Mouse (Mus musculus) thymus, postnatal 4 days (tissue): ENCODE data around the gene Shank2.

ENCODE experiments used
- DNase-seq: peaks from one replicate; pipeline ENCODE4 v3.0.0; 2021

Shank2 gene

DNA sequence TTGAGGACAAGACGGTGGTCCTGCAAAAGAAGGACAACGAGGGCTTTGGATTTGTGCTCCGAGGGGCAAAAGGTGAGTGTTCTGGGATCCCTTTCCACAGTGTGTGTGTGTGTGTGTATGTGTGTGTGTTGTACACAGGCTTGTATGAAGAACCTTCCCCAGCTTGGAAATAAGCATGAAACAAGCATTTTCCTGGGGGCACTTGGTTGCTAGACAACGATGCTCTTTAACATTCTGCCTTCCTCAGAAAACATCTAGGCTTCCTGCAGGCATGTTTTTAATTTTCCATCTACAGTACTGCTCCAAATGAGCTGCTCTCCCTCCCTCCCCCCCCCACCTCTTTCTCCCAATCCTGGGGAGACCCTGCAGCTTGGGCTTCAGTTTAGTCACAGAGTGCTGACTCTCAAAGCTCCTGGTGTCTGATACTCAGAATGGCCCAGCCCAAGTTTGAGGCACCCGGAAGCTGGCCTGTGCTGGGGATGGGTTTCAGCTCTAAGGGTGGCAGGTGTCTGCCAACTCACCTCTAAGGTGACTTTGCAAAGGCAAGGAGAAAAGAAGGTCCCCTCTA lies 283.4 kb downstream of the Shank2 start:
- DNase-seq, result no peak

DNA sequence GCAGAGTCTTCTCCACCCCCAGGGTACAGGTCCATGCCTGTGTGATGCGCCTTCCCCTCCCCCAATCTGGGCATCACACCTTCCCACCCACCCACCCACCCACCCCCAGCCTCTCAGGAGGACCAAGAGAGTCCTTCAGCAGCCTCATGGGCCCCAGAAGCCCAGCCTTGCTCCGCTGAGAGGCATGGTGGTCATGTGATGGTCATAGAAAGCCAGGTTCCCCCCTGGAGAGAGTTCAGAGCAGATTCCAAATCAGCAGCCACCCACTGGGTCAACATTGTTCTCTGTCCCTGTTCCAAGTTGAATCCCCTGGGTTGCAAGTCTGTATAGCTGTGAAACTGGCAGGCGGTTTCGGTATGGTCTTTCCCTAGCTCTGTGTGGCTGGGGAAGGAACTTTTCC lies 284.2 kb downstream of the Shank2 start:
- no peak for DNase-seq

DNA sequence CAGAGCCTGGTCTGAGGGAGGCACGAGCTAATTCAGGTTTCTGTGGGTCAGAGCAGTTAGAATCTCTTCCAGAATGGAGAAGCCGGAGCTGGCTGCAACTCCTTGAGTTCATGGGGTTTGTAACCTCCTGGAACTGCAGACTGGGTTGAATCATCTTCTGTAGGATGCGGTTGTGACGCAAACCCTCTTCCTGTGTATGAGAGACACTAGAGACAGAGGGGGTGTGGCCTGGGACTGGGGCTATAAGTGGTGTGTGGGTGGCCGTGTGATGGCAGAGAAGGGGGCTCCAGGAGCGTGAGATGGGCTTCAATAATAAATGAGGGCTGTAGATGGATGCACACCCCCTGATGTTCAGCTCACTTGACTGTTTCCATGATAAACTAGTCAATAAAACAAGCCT lies 286.3 kb downstream of the Shank2 start:
- no peak for DNase-seq

DNA sequence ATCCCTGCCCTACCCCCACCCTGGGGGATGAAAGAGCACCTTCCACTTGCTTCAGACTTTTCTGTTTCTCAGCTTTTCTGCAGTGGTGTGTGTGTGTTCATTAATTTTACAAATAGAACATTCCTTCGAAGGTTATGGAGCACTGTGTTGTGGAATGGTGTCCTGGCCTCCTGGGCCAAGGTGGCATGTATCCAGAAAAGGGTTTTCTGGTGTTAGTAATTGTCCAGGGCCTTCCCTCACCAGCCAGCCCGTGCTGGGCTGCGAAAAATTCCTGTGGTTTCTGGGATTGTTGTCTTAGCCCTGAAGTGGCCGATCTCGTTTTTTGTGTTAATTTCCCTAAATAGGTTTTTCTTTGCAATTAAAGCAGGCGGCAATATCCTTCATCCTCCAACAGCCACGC lies 289.8 kb downstream of the Shank2 start:
- no peak for DNase-seq

DNA sequence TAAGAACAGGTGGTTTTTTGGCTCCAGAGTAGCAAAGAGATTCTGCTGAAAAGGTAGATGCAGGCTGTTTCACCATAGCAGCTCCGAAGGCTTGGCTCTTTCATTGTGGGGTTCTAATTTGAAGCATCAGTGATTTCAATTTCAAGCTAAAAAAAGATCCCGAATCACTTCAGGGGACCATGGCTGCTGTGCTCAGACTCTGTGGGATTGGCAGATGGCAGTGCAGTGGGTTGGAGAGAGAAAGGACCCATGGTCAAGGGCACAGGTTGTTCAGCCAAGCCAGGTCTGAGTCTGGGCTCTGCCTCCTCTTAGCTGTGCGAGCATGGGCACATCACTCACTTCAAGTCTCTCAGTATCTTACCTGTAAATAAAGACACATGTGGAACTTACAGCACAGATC lies 291.9 kb downstream of the Shank2 start:
- DNase-seq, result no peak

DNA sequence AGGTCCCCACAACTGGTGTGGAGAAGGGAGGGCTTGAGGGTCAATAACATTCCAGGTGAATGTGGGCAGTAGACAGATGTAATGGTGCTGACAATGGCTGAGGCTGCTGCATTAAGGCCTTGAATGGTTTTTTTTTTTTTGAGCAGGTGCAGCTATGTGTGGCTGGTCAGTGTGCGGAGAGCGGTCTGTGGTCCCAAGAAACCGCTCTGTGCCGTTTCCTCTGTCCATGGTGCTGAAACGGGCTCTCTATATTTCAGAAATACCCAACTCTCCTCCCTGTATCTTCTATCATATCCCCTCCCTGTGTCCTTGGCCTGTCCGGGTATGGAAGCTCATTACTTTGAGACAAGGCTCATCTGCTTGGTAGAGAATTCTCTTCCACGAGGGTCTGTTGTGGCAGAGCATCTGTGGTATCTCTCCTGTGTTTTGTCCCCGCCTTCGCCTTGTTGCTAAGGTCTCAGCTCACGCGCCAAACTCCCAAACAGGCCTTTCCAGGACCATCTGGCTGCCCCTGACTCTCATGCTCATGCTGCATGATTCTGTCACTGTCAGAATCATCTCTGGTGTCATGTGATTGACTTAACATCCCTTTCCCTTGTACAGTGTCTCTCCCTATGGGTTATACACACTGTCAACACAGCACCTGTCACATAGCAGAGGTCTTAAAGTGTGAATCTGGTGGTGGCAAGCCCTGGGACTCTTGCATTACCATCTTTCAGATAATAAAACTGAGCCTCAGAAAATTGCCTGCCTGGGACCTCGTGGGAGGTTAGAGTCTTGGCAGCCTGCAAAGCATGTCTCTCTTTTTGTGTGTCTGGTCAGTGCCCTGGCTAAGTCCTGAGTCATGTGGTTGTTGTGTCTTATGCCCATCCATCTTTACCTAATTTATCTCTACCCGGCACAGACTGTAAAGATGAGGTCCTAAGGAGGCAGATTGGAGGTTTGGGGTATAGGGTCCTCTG lies 292.8 kb downstream of the Shank2 start:
- peak; percentile 51 for DNase-seq

DNA sequence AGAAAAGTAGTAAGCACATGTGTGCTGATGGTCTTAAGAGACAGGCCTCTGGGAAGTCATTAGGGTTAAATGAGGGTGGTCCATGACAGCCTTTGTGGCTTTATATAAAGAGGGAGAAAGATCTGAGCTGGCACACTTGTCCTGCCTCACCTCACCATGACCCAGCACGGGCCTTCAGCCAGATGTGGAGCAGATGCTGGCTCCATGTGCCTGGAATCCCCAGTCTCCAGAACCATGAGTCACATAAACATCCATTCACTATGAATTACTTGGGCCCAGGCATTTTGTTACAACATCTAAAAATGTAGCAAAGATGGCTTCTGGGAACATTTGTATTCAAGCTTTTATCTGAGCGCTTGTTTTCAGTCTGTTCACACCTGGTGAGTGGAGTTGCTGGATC lies 297.6 kb downstream of the Shank2 start:
- no peak for DNase-seq

DNA sequence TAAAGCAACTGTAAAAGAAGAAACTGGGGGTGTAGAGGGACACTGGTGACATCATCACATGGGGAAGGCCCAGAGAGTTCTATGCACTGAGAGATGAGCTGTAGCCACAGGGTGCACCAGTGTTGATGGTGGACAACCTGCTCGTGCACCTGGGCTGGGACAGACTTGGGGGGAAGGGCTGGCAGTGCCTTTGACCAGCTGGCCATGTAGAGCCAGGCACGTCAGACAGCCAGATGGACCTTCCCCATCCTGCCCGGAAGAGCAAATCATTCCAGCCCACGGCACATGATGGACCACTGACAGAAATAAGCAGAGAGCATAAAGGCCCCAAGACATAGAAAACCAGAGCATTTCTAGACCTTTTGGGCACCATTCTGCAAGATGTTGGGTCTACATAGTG lies 299.9 kb downstream of the Shank2 start:
- no peak for DNase-seq

DNA sequence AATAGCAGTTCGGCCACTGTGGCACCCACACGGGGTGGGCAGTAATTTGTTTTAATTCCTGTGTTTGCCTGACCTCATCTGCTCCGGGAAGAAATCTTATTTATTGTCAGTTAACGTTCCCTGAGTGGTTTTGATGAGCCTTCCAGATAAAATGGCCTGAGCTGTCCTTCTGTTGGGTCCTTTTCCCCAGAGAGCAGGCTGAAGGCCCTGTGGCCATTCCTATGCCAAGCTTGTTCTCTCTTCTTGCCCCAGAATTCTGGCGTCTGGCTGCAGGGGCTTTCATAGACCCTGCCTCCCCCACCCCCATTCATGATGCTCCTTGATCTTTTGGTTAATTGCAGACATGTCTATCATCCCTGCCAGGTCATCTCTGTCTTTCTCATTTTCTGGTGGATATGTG lies 300.8 kb downstream of the Shank2 start:
- no peak for DNase-seq

DNA sequence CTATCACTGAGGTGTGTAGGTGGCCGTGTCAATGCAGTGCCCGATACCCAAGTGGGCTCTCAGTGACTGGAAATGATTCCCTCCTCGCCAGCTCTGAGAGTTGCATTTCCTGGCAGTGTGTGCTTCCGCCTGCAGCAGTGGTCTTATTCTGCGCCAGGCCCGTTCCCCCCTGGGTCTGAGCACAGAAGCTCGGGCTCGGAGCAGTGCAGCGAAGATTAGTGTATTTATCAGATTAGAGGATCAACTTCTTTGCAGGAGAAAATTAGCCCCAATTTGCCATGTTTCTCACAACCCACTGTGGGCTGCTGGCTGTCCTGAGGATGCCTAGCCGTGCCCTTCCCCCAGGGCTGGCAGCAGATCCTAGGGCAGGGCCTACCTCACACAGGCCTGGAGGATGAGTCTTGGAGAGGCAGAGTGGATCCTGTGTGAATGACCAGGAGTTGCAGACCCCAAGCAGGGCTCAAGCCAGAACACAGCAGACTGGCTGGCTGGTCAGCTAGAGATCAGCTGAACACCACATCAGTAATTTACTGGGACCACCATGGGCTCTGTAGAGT lies 306.2 kb downstream of the Shank2 start:
- no peak for DNase-seq

DNA sequence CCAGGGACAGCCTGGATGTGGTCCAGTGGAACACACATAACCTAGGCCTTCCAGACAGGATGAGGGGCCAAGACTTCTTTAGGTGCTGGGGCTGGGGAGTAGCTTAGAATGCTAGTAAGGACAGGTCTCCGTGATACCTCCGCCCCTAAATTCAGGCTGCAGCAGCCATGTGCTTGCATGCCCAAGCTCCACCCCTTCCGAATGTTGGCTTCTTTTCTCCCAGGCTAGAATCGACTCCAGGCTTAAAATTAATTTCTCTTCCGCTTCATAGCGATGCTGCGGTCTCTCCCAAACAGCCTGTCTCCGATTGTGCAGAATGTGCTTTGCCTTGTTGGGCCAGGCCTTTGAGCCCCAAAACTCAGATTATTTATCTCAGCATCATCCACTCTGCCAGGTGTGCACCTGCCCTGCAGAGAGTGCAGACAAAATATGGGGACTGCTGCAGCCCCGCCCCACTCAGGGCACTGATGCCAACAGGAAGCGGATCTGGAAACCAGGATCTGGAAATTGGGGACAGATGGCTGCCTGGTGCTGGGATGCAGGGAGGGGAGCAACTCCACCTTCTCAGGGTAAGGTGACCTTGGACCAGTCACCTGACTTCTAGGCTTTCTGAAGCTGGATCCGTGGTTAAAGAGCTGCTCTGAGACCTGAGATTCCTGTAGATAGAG lies 312.8 kb downstream of the Shank2 start:
- DNase-seq, result no peak

DNA sequence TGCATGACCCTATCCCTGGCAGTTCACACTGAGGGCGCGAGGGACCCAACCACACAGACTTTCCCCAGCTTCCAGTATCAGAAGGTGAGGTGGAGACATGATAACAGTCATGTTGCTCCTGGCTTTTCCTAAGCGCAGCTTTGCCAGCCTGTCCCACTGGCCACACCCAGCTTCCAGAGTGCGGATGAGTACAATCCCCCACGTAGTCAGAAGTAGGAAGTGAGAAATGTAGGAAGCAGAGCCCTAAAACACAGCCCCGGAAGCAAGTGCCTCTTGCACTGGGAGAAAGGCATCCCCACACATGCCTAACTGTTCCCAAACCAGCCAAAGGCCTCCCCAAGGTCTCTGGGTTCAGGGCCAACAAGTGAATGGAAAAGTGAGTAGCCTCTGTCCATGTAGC lies 314.5 kb downstream of the Shank2 start:
- DNase-seq, result no peak

DNA sequence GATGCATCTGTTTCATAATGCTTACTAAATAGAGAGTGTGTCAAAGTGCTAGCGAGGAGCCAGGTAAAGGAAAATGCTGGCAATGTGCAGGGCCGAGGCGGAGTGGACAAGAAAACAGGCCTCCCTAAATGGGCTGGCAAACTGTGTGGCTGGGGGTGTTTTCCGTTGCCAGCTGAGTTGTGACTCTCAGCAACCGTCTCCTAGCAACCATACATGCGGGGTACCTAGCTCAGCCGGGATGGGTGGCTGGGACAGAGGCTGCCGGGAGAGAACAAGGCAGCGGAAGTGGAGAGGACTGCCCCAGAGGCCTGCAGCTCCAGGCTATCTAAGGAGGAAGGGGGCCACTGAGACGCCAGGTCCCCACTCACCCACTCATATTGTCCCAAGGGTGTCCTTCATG lies 315.1 kb downstream of the Shank2 start:
- no peak for DNase-seq

DNA sequence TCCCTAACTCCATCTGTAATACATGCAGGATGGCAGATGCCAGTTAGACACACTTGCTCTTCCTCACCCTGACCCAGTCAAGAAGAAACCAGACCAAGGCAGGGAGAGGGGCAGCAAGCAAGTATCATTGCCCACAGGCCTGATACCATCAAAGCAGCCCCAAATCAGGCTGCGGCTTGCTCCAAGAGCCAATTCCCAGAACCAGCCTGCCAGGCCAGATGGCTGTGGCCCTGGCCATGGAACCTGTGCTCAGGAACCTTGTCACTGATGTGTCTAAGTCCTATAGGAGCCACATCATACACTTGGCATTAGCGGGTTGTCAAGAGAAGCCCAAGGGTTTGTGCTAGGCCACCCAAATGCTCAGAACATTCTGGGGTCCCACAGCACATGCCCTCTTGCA lies 322.3 kb downstream of the Shank2 start:
- no peak for DNase-seq

DNA sequence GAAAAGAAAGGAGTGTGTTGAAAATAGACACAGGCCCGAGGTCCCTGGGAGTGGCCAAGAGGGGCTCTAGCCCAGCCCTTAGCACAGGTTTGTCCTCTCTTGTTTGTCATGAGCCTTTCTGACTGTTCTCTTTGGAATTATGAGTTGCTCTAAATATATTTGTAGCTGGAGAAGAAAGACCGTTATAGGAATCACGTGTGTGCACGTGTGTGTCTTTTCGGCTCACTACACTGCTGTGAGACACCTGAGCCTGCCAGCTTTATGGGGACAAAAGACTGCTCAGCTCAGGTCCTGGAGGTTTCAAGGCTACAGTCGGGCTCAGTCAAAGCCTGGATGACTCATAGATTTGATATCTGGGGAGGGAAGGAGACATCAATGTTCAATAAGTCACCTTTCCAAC lies 323.1 kb downstream of the Shank2 start:
- DNase-seq, result no peak

DNA sequence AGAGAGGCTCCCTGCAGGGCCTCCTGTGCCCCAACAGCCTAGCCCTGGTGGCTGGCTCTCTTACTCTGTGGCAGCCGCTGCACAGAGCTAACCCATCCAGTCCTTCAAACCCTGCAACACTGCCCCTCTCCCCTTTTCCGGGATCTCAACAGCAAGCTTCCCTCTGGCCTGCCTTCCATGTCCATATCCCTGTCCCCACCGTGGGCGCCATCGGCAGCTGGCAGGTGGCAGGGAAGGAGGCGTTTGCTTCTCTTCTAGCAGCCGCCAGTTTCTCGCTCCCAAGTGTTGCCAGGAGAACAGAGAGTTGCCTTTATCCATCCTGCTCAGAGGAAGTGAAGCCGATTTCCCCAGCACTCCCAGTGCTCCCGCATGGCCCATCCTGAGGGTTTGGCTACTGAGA lies 323.9 kb downstream of the Shank2 start:
- no peak for DNase-seq

DNA sequence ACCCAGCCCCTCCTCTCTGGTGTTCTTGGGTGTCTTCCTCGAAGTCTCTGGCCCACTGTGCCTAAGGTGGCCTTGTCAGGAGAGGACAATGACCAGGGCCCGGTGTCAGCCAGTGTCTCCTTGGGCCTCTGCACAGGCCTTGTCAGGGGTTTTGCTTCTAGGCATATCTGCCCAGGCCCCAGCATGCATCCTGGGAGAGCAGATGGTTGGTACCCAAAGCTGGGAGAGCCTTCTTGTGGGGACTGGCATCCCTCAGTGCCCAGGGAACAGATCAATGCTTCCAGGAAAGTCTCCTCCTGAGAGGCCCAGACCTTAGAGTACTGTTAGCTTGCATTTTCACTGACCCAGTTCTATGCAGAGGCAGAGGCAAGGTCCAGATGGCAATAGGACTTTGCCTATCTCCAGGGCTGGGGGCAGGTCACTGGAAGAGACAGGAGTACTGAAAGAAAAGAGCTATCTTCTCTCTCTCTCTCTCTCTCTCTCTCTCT lies 327.7 kb downstream of the Shank2 start:
- no peak for DNase-seq

DNA sequence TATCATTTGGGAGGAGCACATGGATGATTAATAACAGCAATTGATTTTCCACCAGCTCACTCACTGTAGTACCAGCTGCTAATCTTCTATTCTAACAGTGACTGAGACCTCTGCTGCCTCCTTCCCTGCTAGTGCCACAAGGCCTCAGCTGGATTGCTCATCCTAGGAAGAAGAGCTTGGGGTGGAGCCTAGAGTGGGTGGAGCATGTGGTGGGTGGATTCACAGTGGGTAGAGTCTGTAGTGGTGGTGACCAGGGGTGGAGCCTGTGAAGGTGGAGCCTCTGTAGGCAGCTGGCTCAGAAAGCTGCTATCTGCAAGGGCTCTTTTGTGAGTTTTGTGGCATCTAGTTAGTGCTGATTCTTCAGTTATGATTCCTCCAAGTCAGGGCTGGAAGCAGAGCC lies 334.9 kb downstream of the Shank2 start:
- no peak for DNase-seq

DNA sequence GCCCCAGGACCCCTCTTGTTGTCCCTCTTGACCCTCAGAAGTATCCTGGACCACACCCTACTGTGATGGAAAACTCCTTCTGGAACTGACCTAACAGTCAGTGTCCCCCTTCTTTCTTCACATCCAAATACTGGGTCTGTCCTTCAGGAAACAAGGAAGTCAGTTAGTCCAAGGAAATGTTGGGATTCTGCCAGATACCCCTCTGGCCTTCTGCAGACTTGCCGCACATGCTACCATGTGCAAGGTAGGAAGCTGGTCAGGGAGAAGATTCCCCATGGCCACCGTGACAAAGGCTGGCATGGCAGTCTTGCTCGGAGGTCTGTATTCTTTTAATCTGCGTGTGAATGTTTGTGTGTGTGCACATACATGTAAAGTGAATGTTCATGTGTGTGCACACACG lies 337.0 kb downstream of the Shank2 start:
- DNase-seq, result no peak

DNA sequence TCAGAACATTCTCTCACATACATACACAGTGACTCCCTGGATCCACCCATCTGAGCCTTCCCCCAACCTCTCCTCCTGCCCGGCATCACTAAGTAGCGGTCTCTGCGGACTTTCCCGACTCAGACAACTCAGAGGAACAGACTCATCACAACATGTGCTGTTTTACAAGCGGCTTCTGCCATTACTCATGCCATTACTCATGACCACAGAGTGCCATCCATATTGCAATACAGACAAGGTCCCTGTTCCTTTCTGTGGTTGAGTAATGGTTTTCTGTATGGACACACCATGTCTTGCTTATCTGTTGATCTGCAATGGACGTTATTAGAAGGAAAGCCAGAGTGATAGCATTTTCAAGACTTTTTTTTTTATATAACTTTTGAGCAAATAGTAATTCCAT lies 338.6 kb downstream of the Shank2 start:
- no peak for DNase-seq

DNA sequence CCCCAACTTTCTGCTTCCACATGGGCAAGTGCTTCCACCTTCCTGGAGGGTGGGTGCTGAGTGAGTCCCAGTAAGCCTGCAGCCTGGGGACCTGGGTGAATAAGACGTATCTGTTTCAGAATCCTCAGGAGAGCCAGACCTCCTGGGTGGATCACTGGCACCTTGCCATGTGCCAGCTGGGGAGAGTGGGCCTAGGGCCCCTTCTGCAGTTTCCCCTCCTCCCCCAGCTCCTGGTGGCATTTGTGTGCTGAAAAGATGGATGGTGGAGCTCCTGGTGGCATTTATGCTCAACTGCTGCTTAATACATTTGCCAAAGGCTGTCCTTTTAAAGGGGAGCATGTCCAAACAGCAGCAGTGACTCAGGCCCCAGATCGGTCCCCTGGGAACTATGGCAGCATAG lies 364.4 kb downstream of the Shank2 start:
- DNase-seq, result no peak

DNA sequence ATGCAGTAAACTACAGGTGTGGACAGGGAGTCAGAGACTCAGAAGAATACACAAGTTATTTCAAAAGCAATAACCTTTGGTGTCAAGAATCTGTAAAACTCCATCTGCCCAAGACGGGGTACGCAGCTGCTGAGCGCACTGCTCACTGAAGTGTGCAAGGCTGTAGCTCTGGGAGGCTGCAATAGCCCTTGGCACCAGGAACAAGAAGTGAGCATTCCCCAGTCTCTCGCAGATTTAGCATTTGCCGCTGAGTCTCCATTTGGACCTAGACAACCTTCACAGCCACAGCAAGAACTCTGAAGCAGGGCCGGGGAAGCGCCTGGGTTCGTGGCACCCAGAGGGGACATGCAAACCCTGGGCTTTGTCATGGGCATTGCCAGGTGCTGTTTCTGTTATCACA lies 371.3 kb downstream of the Shank2 start:
- DNase-seq, result no peak

DNA sequence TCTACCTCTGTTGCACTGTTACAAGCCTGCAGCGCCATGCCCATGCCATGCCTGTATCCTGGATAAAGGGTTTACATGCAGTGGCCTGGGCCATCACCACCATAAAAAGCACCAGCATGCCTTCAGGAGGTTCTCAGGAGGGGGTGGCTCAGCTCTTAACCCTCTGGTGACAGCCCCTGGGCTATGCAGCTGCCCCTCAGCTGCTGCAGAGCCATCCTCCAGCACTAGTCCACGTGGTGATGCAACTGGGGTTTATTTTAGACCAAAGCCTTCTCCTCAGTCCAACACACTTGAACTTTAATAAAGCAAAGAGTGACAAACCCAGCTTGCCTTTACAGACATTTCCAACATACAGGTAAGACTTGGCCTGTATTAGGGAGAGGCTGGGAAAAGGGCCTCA lies 373.8 kb downstream of the Shank2 start:
- no peak for DNase-seq

DNA sequence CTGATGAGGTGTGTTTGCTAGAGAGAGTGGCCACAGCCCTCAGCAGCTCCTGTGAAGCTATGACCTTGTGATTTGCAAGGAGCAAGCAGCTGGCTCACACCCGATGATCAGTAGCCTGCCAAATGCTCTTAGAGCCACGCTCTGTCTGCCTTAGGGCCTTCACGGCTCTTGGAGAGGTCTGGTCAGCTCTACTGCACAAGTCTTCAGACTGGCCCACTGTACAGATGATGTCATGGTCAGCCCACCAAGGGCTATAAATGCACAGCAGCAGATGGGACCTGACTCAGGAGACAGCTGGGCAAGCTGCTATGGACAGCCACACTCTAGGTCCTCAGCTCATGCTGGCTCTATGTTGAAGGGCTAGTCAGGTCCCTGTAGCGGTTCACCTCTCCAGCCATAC lies 376.5 kb downstream of the Shank2 start:
- no peak for DNase-seq
